Comparison of ENCODE assay signal across 8 mouse cellular contexts in the genomic region with DNA sequence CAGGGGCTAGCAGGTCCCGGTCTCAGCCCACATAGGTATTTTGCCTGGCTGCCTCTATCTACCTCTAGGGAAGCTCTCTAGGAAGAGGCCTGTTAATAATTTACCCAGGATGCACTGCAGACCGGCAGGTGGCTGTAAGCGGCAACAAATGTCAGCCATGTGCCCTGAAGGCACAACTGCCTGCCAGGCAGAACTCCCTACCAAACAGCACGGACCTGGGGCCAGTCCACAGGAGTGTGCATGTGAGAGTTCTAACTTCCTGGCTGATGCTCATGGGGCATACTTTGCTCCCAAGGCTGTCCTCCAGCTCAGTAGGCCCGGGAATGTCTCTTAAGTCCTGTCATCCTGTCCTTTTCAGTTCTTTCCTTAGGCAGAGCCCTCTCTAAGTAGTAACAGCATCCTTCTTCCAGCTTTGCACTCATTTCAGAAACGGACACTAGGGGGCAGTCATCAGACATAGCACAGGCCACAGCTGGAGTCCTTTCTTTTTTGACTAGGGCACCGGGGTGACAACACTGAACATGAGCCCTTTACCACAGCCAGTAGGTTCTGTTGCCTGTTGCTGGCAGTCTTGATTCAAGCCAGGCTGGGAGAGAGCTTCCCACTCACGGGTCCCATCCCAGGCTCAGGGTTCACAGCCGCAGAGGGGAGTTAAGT.
DNase-seq lines count a peak whose midpoint lies in the region; ATAC-seq and TF ChIP-seq lines count a peak whose summit lies in the region.

No protein-coding gene starts in this region.

- H3K4me3 ChIP-seq in bone marrow macrophage, adult 2 months (ENCODE audit: insufficient read depth, low read length), result no peak overlapping the region
- H3K4me3 ChIP-seq in heart, postnatal 0 days (ENCODE audit: low read depth, low read length), result no peak overlapping the region
- no peak overlapping the region for H3K4me3 ChIP-seq in liver, embryonic 16.5 days (ENCODE audit: low read depth, low read length)
- H3K4me3 ChIP-seq in neural tube, embryonic 15.5 days (replicated peaks), result no peak overlapping the region

- ATAC-seq in CD4-positive, CD25-positive, alpha-beta regulatory T cell, adult 4 months, result peak; percentile 95
- ATAC-seq in erythroblast, adult 5-6 weeks (replicated peaks; ENCODE audit: low FRiP score, poor library complexity, severe bottlenecking), result peak; percentile 76
- ATAC-seq in heart, postnatal 0 days (ENCODE audit: insufficient read depth, low read depth), result peak; percentile 79
- ATAC-seq in liver, embryonic 16.5 days (ENCODE audit: low read depth), result 0 out of 2 replicates have a peak, but pooled peaks have one; percentile 7
- peak; percentile 73 for ATAC-seq in neural tube, embryonic 15.5 days (ENCODE audit: low FRiP score)

- peak; percentile 66 for TF ChIP-seq CTCF in bone marrow macrophage, adult 2 months (IDR thresholded peaks at IDR 0.05; ENCODE audit: low read depth, low read length)
- TF ChIP-seq CTCF in heart, postnatal 0 days (IDR thresholded peaks at IDR 0.05; ENCODE audit: low read depth), result peak; percentile 95

- H3K9me3 ChIP-seq in heart, postnatal 0 days (replicated peaks; ENCODE audit: control insufficient read depth, low read length), result no peaks in the 10 kb centered on the region
- H3K9me3 ChIP-seq in liver, embryonic 16.5 days (replicated peaks; ENCODE audit: control insufficient read depth, low read length), result no peaks in the 10 kb centered on the region
- no peaks in the 10 kb centered on the region for H3K9me3 ChIP-seq in neural tube, embryonic 15.5 days (replicated peaks)

- no peak for TF ChIP-seq EP300 in heart, postnatal 0 days (IDR thresholded peaks at IDR 0.05; ENCODE audit: low read depth)

- H3K27me3 ChIP-seq in heart, postnatal 0 days (ENCODE audit: control insufficient read depth, insufficient read depth, low read length), result no peaks in the 10 kb centered on the region
- H3K27me3 ChIP-seq in liver, embryonic 16.5 days (ENCODE audit: control insufficient read depth, insufficient read depth, low read depth, low read length), result no peaks in the 10 kb centered on the region
- no peaks in the 10 kb centered on the region for H3K27me3 ChIP-seq in neural tube, embryonic 15.5 days (replicated peaks)

- DNase-seq in heart, postnatal 0 days (ENCODE audit: low spot score), result peak; percentile 80
- peak; percentile 69 to 91 for DNase-seq in kidney, postnatal 25 days
- DNase-seq in testis, postnatal 10 days (ENCODE audit: low spot score), result peak; percentile 83

- H3K27ac ChIP-seq in bone marrow macrophage, adult 2 months (ENCODE audit: insufficient read depth, low read depth, low read length), result no peak overlapping the region
- no peak overlapping the region for H3K27ac ChIP-seq in heart, postnatal 0 days (ENCODE audit: low read depth)
- H3K27ac ChIP-seq in liver, embryonic 16.5 days (ENCODE audit: low read length), result no peak overlapping the region
- H3K27ac ChIP-seq in neural tube, embryonic 15.5 days (replicated peaks), result no peak overlapping the region

- H3K4me1 ChIP-seq in bone marrow macrophage, adult 2 months (ENCODE audit: control insufficient read depth, insufficient read depth, low read length), result no peaks in the 10 kb centered on the region
- H3K4me1 ChIP-seq in heart, postnatal 0 days (ENCODE audit: control insufficient read depth, insufficient read depth), result no peaks in the 10 kb centered on the region
- no peaks in the 10 kb centered on the region for H3K4me1 ChIP-seq in liver, embryonic 16.5 days (ENCODE audit: control insufficient read depth, low read depth, low read length)
- no peaks in the 10 kb centered on the region for H3K4me1 ChIP-seq in neural tube, embryonic 15.5 days

- 35% methylated on average over 9 of the region's 9 CpGs for WGBS in heart, postnatal 0 days
- WGBS in liver, embryonic 16.5 days (ENCODE audit: insufficient replicate concordance), result 30% methylated on average over 9 of the region's 9 CpGs
- 35% methylated on average over 9 of the region's 9 CpGs for WGBS in neural tube, embryonic 15.5 days

- H3K9ac ChIP-seq in heart, postnatal 0 days (replicated peaks; ENCODE audit: low read depth, low read length), result no peak overlapping the region
- H3K9ac ChIP-seq in liver, embryonic 16.5 days (ENCODE audit: low read depth, low read length), result no peak overlapping the region
- H3K9ac ChIP-seq in neural tube, embryonic 15.5 days (replicated peaks), result no peak overlapping the region

- no peak for TF ChIP-seq POLR2A in bone marrow macrophage, adult 2 months (IDR thresholded peaks at IDR 0.05; ENCODE audit: borderline replicate concordance, low read depth, low read length)

- no peaks in the 10 kb centered on the region for H3K36me3 ChIP-seq in heart, postnatal 0 days (replicated peaks; ENCODE audit: control insufficient read depth, insufficient read depth, low read length)
- H3K36me3 ChIP-seq in liver, embryonic 16.5 days (ENCODE audit: control insufficient read depth, insufficient read depth), result no peaks in the 10 kb centered on the region
- H3K36me3 ChIP-seq in neural tube, embryonic 15.5 days, result no peaks in the 10 kb centered on the region

- H3K4me2 ChIP-seq in heart, postnatal 0 days (ENCODE audit: low read depth, low read length), result no peak overlapping the region
- H3K4me2 ChIP-seq in liver, embryonic 16.5 days (ENCODE audit: low read depth, low read length), result no peak overlapping the region
- H3K4me2 ChIP-seq in neural tube, embryonic 15.5 days, result no peak overlapping the region

Comparison
In these comparisons a context has a peak if more than half of its experiments do, and no peak if none do; other contexts are left out.
1. ATAC-seq: peak in every context shown above with its lines; median percentile 95 in CD4-positive, CD25-positive, alpha-beta regulatory T cell, adult 4 months; 79 in heart, postnatal 0 days; 76 in erythroblast, adult 5-6 weeks; 73 in neural tube, embryonic 15.5 days; 7 in liver, embryonic 16.5 days.